Mouse (Mus musculus) frontal cortex, adult (tissue): Measurements from ENCODE around the gene Whrn.

Source experiments
- ATAC-seq: cut with Nextera tagmentation; 2 replicates; pipeline ENCODE4 v1.9.2; 2017; ENCODE audit warnings: mild to moderate bottlenecking, moderate library complexity, mixed read lengths; ENCODE audit not compliant: low TSS enrichment

Whrn gene

DNA sequence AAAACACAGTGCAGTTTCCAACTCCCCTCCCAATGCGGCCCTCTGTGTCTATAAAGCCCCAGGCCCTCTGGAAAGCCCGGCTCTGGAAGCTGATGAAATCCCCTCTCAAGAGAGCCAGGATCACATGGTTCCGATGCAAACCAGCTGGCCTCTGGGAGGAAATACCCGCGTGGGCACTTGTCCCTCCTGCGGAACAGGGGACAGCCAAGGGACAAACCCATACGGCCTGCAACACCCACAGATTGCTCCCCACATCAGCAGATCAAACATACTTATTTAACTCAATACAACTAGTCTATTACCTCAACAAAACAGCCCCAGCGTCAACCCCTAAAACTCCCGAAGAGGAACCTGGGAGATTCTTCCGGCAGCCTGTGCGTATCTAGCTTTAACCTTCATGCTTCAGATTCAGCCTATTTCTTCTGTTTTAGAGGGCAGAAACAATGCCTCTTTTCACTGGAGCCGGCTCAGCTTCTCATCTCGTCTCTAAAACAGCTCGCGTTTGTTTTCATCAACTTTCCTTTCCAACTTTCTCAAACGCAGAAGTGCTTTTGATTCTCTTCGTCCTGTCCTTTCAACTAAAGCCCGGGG, 86.4 kb downstream of the Whrn start:
- no peak for ATAC-seq

DNA sequence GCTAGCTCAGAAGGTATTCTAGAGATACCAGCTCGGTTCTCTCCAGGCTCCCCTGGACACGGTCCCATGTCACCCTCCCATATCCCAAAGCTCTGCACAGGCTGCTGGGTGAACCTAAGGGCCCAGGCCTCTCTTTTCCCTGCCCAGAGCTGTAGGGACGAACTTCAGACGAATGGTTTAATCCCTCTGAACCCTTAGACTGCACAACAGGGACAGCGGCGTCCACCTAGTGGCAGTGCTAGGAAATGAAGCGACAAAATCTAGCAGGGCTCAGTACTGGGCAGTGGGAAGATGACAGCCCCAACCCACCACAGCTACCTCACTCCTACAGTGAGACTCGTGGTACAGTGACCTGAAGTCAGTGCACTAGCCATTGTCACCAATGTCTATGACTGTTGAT, 87.1 kb downstream of the Whrn start:
- ATAC-seq = peak; percentile 56

DNA sequence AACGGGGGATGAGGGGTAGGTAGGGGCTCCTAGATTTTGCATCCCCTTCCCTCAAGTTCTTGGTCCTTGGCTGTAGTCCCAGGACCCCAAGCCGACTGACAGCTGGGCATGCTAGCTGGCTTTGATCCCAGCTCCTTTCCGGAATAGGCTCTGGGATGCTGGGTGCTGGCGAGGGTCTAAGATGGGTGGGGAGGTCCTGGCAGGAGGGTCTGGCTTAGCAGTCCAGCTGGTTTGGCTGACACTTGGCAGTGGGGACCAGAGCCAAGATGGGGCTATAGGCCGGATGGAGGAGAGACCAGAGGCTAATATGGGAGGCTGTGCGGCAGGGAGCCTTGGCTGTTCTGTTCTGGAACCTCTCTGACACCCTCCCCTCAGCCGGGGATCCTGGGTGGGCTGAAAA, 87.5 kb downstream of the Whrn start:
- no peak for ATAC-seq

DNA sequence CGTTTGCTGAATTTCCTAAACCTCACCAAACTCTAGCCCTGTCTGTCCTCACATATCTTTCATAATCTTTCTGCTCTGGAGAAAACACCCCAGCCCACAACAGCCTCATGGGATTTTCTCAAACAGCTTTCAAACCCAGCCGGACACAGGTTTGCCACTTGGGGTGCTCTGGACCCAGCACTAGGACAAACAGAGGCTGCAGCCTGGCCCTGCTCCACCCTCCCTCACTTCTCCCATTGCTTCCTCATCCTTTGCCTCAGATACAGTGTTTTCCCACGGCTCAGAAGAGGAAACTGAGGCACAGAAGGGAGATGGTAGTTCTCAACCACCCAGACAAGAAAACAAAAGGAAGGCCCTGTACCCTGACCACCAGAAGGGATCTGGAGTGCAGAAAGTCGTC, 90.1 kb downstream of the Whrn start:
- ATAC-seq = no peak

DNA sequence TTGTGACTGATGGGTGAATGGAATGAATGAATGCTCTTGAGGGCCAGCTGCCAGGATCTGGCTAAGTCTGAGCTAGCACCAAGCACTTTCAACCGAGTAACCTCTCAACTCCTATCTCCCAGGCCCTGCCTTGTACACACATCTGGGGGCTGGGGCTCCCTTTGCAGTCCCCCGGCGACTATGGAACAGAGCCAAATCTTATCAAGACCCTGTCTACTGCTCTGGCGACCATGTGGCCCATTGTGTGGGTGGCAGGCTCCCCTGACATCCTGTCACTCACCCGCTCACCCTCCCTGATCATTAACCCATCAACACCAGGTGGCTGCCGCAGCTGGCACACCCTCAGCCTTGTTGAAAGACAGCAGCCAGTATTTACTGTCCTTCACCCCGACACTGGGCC, 90.7 kb downstream of the Whrn start:
- ATAC-seq = no peak

DNA sequence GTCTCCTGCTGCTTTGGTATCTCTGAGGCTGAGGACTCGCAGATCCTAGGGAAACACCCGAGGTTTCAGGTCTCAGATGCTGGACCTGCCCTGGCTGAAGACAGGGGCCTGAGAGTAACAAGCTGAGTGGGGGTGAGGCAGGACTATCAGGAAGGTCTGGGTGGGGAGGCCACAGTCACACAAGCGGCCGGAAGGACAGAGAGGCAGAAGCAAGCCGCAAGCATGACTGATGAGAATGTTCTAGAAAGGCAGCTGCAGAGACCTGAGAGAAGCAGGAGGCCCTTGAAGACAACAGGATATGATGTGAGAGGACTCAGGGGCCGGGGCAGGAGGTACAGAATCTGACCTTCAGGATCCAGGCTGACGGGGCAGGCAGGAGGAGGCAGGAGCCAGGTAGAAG, 91.6 kb downstream of the Whrn start:
- ATAC-seq = no peak

DNA sequence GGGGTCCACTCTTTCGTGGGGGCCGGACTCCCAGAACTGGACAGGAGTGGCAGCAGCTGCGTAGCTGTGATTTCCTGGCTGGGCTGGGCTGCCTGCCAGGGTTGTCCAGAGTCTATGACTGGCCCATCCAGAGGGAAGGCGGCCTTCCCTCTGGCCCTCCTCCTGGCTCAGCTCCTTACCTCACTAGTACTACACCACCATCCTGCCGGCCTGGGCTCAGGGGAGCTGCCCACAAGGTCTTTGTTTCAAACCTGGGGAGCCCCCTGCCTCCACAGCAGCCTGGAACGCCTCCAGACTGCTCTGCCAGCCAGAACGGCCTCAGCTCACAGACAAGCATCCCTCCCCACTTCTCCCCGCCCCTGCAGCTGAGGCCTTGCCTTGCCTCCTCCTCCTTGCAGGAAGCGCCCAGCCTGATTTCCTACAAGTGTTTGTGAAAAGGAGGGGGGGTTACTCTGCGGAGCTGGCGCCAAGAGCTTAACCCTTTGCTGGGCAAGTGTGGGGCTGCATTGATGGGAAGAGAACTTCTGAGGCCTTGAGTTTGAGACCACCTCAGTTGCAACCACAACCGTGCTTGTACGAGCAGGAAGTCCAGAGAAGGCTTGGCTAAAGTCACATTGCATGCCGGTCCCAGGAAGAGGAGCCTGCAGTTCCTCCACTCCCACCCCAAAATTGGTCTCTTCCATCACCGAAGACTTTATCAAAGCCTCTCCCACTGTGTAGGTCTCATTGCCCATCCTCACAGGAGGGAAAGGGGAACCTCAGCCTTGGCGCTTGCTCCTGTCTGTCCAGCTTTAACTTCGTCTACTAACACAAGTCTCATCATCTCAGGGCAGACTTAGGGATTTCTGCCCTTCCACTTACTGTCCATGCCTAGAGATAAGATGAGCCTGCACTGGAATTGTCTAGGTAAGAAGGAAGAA, 92.5 kb downstream of the Whrn start, which contains the start of gene Akna:
TSS of gene Akna (minus strand) at position 315 of the 920 bp plus-strand sequence.
- ATAC-seq = peak; percentile 75

DNA sequence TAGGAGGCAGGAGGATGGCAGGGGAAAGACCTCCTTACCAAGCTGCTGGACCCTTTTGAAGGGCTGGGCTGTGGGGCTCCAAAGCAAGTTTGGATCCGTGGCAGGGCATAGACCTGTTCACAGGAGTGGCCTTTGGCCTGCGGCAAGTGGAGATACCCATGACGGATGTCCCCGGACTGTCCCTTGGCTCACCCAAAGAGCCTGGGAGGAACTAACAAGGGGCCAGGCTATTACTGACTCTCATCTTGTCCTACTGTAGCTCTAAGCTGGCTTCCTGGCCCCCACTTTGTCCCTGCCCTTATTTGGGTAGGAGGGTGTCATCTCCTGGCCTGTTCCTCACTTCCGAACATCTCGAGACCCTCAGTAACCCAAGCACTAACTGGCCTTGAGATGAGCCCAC, 93.2 kb downstream of the Whrn start:
- no peak for ATAC-seq

DNA sequence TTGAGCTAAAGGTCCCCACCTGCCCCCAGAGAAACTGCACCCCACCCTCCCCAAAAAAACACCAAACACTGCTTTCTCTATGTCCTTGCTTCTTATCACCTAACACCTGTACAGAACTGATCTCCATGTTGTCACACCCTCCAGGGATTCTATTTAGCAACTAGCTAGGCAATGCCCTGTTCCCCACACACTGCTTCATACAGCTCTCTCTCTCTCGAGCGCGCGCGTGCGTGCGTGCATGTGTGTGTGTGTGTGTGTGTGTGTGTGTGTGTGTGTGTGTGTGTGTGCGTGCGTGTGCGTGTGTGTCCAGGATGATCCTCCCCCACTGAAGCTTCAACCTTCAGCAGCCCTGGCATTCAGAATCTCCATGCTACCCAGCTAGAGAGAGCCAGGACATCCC, 93.7 kb downstream of the Whrn start:
- ATAC-seq = no peak

DNA sequence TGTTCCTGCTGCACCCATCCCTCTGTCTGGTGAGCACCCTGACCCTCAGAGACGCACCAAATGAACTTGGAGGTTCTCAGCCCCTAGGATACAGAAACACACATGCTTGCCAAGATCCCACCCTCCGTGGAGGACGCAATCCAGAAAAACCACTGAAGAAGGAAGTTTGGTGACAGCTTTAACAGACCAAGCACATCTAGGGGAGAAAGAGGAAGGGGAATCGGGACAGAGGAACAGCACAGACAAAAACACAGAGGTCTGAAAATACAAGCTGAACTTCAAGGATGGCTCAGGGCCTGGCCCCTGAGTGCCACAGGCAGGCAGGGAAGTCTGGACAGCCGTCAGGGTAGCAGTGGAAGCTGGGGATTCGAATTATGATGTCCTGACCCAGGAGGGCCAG, 94.2 kb downstream of the Whrn start:
- no peak for ATAC-seq

DNA sequence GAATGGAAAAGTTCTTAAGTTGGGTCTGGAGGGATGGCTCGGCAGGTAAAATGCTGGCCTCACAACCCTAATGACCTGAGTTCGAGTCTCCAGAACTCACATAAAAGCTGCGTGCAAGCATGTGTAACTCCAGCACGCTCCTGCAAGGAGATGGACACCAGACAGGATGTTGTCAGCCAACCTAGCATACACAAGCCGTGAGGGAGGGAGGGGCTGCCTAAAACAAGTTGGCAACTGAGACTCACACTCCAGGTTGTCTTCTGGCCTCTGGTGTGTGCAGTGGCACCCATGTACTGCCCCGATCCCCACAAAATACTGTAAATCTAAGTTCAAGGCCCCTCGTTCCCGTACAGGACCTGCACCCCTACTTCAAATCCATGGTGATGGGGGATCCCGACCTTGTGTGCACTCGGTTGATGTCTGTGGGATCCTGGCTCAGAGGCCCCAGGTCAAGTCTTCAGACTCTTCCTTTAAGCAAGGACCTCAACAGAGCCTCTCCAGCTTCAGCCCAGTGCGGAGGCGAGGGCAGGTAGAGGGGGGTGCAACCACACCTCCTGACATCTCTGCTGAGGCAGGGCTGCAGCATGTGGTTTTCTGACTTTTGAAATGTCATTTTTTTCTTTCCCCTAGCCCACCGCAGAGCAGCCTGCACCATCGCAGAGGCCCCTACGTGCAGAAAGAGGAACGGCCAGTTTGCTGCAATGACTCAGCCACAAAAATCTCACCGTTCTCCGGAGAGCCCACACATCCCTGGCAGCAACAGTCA, 95.1 kb downstream of the Whrn start:
- no peak for ATAC-seq

DNA sequence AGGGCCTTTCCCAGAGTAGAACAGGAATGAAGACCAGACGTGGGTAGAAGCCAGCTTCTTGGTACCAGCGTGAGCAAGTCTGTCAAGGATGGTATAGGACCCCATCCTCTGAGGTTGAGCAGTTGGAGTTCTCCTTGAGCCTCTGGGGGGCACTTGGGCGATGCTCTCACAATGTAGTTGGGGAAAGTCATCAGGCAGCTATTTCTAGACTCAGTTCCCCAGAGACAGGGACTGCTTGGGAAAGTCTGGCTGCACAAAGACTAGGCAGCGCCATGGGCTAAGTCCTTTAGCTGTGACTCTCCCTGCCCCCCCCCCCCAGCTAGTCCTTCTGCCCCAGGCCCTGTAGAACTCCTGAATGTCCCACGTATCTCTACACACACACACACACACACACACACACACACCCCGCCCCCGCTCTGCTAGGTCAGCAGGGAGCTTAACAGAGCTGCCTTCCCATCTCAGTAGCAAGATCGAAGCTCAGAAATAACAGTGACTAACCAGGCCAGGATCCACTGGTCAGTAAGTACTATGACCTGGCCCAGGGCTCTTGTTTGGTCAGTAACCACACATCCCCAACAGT, 96.0 kb downstream of the Whrn start:
- ATAC-seq = no peak

DNA sequence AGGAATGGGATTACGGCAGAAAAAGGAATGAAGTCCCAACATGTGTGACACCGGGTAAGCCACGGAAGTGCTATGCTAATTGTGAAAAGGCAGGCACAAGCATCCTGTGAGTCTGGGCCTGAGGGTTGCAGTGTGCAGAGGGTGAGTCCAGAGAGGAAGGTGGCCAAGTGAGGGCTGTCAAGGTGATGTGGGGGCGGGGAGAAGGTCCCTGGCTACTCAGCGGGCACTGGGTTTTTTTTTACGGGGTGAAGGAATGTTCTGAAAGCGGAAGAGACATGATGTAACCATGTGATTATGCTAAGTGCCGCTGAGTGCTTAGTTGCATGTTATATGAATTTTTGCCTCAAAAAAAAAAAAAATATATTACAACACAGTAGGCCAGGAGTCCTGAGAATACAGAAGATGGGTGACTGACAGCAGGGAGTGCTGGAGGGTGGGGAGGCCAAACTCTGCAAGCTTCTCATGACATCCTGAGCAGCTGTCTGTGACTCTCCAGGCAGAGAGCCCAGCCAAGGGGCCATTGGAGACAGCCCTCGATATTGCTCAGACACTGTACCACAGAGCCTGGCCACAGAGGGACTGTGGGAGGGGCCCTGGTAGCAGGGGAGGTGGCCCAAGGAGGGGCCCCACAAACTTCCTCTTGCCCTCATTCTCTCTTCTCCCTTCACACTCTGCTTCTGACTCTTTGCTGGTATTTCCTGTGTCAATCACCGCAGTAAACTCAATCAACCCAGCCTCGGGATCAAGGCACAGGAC, 96.8 kb downstream of the Whrn start:
- ATAC-seq = no peak

DNA sequence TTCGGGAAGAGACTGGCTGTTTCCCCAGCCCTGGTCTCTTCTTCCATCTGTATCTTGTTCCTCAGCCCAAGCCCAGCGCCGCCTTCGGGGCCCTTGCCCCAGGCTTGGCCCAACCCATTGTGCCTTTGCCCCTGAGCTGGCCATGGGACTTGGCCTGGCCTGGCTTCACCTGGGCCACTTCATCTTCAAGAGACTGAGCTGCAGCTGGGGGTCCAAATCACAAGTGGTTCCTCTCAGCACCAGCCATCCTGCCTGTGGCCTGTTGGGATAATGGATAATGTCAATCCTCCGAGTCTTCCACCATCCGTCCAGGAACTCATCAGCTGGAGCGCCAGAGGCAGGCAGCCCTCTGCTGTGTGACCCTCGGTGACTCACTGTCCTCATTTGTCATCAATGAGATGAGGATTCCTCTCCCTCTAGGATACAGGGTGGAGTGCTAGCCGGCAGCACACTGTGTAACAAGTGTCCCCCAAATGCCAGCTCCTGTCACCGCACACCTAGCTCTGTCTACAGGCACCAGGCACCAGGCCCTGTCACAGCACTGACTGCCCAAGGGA, 97.7 kb downstream of the Whrn start:
- ATAC-seq = no peak

DNA sequence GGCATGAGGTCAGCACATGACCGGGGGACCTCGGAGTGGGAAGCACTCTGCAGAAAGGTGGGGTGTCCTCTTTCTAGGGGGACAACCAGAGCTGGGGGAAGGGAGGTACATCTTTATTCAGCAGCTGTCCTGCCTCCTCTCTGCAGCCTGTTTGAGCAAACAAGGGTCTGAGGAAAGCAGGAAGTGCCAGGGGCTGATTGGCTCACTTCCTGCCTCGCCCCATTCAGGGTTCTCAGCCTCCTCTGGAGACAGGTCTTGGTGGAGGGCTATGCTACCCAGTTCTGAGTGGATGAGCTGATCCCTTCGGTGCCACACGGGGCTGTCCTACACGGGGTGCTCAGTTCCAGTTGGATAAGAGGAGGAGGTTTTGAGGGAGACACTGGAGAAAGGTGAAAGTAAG, 104.5 kb downstream of the Whrn start:
- ATAC-seq = no peak

DNA sequence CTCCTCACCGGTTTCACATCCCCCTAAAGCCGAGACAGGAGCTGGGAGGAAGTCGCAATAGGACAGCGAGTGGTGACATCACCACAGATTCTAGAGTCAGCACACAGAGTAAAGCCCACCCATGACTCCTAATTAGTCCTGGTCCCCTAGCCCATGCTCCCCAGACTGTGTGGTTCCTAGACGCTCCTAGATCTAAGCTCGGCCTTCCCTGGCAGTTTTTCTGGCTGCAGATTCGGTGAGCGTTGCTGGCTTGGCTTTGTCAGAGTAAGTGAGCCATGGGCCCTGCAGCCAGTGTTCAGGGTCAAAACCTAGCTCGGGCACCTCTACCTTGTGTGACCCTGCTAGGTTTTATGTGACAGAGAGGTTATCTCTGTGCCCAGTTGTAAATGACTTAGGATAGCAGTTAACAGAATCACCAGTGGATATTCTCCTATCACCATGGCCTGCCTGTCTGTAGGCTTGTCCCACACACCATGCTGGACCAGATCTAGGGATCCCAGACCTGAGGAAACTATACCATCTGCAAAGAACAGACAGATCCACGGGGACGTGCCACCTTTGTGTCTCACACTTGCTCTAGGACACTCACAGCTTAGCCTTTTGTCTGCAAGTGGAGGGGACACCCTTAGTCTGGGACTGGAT, 105.8 kb downstream of the Whrn start:
- ATAC-seq = no peak

DNA sequence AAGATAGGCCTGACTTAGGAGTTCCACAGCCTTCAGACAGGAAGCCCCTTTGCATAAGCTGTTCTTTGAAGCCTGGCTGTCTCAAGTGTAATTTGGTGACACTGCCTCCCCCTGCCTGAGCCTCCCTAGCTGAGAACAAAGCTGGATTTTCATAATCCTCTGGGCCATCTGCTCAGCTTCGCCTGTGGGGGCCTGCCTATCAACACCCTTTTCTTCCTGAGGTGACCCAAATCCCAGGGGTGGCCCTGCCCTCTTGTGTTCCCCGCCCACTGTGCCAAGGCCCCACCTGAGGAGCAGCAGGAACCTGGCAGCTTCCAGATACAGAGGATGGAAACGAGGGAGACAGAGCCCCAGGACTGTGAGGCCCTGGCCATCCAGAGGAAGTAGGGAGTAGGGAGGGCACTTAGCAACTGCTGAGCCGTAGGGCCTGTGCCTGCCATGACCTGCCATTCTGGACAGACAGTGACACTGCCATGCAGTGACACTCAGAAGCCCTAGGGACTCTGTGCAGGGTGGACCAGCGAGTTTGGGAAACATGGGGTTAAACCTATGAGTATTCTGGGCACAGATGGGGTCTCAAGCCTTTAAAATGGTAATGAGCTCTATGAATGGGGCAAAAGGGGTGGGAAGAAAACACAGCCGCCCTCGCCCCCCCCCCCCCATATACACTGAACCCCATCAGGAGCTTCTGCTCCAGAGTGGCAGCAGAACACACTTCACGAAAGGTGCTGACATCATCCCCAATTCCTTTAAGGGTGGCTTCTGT, 106.5 kb downstream of the Whrn start:
- ATAC-seq = no peak

DNA sequence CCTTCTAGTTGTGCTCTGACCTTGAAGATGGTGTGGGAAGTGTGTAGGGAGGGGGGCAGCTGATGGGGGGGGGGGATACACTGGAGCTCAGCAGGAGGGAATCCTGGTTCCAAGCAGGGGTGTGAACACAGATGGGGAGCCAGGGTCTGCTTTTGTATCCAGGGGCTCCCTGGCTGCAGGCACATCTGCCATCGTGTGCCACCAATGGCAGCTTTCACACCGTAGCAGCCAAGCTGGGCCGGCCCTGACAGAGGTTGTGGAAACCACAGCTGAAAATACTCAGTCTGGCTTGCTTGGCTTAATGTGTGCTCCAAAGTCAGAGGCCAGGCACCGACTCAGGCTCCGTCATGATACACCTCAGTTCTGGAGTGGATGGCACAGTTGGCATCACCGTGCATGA, 107.8 kb downstream of the Whrn start:
- no peak for ATAC-seq

DNA sequence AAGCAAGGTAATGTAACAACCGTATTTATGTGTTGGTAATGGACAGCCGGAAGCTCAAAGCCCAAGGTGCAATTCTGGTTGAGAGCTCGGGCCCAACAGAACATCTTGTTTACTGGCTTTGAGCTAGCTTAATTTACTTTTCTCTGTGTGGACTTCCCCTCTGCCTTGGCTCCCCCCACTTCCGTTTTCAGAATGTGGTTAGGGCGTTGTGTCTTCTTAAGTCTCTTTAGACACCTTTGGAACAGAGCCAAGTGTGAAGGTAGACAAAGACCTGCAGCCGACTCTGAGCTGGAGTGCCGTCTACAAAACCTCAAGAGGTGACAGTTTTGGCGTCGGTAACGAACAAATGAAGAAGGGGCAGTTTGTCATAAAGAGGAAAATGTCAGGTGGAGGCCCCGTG, 110.0 kb downstream of the Whrn start:
- no peak for ATAC-seq

DNA sequence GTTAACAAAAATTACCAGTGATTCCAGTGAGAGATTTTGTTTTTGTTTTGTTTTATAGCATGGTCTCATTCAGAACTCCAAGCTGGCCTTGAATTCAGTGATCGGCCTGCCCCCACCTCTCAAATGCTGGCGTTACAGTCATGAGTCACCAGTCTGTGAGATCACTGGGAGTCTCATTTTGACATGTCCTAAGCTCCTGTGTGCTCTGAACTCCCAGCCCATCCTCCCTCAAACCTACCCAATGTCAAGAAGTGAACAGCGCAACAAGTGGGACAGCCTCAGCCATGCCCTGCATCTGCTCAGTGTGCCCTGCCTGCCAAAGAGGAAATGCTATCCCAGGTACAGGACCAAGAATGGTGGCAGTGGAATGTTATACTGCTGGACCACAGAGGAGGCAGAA, 110.5 kb downstream of the Whrn start:
- no peak for ATAC-seq
